Mouse (Mus musculus): ENCODE measurements around the gene AI593442.

DNA sequence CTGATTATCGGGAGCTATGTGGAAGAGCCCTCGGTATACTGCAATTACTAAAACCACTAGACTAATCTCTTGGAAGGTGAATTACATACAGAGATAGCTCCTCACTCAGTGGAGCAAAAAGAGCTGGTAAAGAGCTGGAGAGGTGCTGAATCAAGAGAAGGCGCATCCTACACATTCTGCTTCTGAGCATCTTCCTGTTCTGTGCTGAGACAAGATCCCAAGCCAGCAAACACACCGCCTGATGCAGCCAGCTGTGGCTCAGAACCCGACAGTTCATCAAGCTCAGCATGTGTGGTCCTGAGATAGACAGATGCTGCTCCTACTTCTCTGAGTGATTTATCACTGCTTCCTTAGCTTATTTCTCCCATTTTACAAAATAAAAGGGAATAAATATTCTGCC lies 49.2 kb upstream of the AI593442 start:
- TF ChIP-seq ZNF384 (IDR thresholded peaks at IDR 0.05; ENCODE audit: low read depth, low read length) (no peak), HCFC1 (IDR thresholded peaks at IDR 0.05; ENCODE audit: borderline replicate concordance, insufficient read depth, low read length) (no peak)

Data from ES-E14 (cell line).